Mouse (Mus musculus) right cerebral cortex, adult 2 months (tissue): ENCODE data around the gene Ssh1.
A peak's percentile ranks its signal among the peaks of the same experiment; 100 is the strongest.

Source experiments
- DNase-seq, 2 experiments: peaks; one replicate each; pipeline ENCODE4 v3.0.0; 2021 to 2022; ENCODE audit warnings: low spot score in 2 of 2

Ssh1 gene

GRCm38 (mm10) chr5:113993487-113994465, at the start of gene Ssh1:
TSS of gene Ssh1 (minus strand) at chr5:113993894.
- DNase-seq, result peak; percentile 79 to 83

GRCm38 (mm10) chr5:114041327-114041930, 47.7 kb upstream of the Ssh1 start:
- DNase-seq, result no peak

- no peak for DNase-seq
Observed at GRCm38 (mm10) chr5:114040911-114041310, 47.2 kb upstream of the Ssh1 start.

- DNase-seq, result no peak
Observed at GRCm38 (mm10) chr5:114040508-114040907, 46.8 kb upstream of the Ssh1 start.

GRCm38 (mm10) chr5:114035111-114035510, 41.4 kb upstream of the Ssh1 start:
- no peak for DNase-seq

- no peak for DNase-seq
Observed at GRCm38 (mm10) chr5:114034393-114034792, 40.7 kb upstream of the Ssh1 start.

GRCm38 (mm10) chr5:114032161-114032763, 38.6 kb upstream of the Ssh1 start:
- no peak for DNase-seq

DNA sequence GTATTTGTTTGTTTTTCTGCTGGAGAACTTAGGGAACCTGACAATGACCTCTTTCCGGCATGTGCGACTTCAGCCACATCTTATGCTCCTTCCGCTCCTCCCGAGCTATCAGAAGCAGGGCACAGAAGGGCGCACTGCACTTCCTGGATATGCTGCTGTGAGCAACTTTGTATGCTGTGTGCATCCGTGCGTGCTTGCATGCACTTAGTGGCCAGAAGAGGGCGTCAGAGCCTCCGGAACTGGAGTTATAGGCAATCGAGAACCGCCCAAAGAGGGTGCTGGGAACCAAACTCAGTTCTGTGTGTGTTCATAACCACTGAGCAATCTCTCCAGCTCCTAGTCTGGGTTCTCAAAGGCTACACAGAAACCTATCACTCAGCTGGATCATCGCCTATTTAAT, 37.0 kb upstream of the Ssh1 start:
- DNase-seq, result no peak

DNA sequence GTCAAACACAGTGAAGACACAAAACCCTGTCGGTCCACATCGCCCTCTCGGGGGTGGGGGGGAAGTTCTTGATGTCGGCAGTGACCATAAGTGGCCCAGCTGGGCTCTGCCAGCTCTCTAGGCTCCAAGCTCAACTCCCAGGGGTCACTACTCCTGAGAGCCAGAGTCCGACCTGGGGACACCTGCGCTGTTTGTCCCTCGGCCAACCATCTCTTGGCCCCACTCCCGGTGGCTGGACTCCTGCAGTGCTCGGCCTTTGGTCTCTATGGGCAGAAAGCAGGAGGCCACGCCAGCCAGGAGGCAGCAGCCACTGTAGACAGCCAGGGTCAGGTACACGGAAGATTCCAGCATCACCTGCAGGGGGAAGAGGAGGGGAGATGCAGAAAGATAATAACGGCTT, 34.4 kb upstream of the Ssh1 start:
- DNase-seq, result no peak

DNA sequence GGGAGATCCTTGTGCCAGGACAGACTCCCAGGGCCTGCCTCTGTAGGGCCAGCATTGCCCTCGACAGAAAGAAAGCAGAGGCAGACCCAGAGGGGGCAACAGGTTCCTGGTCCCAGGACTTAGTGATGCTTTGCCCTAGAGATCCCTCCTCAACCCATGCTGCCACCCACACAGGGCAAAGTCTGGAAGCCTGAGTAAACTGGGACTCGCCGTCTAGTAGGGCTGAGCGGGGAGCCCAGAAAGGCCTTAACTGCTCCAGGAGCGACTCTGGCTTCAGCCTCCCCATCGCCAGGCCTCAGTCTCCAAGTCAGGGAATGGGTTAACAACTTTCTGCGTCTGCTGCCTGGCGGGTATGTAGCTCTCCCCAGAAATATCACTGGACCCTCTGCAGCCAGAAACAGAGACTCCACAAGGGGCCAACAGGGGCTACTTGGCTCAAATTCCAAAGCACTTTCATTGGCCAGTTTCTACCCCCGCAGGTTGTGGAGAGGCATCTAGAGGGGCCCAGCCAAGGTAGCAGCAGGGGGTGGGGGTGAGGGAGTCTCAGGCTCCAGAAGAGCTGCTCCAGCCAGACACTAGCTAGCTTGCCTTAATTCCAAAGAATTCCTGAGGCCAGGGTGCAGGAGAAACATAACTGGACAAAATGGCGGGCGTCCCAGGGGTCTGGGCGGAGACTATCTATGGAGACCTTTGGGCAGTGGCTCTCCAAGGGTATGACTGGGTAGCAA, 33.7 kb upstream of the Ssh1 start:
- DNase-seq, result no peak

DNA sequence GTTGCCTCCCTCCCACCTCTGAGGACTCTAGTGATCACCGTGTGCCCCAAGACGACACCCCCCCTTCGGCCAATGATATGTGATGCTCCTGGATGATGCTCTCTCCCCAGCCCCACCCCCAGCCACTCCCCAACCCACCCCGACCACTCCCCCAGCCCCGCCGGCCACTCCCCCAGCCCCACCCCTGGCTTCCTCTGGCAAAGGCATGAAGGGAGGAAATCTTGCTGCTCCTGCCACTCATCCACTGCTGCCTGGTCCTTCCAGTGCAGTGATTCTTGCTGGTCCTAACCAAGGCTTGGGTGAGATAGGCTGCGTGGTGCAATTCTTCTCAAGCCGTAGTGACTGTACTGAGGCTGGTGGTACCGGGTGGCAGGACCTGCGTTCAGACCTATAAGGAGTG, 31.2 kb upstream of the Ssh1 start:
- no peak for DNase-seq

- DNase-seq, result no peak
Observed at GRCm38 (mm10) chr5:114024390-114024789, 30.7 kb upstream of the Ssh1 start.

- no peak for DNase-seq
Observed at GRCm38 (mm10) chr5:114015121-114015520, 21.4 kb upstream of the Ssh1 start.

DNA sequence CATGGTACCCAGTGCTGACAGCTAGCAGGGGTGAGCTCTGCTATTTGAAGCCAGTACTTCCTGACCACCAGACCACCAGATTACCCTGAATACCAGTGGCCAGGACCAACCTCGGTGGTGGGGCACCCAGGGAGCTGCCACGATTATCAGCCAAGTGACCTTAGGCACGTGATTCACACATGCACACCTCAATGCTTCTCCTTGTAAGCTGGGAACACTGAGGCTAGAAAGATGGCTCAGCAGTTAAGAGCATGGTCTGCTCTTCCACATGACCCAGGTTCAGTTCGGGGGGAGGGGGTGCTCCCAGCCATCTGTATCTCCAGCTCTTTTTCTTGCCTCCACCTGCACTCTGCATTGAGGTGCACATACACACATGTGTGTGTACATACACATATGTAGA, 15.4 kb upstream of the Ssh1 start:
- no peak for DNase-seq

DNA sequence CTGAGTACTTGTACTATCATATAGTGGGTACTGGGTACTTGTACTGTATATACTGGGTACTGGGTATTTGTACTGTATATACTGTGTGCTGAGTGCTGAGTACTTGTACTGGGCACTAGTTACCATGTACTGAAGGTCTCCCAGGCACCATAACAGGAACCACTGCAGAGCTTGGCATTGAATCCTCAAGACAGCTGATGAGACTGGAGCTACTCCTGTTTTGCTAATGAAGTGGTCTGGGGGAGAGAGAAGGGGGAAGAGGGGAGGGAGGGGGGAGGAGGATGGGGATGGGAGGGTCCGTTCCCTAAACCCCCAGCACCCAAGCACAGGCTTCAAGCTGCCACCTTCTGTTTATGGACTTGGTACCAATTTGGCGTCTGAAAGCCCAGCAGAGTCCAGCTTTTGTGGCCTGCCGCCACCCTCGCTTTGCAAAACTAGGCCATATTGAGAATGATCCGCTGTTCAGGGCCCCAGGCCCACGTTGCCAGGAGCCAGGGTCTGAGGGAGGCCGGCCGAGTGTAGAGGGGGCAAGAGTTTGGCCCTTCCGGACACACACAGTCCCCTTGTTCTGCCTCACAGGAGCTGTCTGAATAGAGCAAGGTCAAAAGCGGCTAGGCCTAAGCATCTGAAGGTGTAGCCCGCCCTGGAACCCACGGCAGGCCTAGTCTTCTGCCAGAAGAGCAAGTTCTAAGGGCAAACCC, 14.2 kb upstream of the Ssh1 start:
- DNase-seq, result no peak

DNA sequence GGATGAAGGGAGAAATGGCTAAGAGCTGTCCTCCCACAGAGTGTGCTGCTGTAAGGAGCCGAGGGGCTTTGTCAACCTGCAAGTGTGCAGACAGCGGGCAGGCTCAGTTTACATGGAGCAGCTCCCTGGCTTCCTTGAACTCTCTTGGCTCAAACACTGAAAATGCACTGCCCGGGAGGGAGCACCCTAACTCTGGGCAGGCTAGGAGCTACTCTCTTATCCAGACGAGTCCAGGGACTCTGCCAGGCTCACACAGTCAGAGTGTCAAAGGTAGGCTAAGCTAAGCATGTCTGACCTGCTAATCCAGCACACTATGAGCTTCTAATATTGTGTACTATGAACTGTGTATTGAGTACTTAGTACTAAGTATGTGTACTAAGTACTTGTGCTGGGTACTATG, 13.3 kb upstream of the Ssh1 start:
- no peak for DNase-seq

DNA sequence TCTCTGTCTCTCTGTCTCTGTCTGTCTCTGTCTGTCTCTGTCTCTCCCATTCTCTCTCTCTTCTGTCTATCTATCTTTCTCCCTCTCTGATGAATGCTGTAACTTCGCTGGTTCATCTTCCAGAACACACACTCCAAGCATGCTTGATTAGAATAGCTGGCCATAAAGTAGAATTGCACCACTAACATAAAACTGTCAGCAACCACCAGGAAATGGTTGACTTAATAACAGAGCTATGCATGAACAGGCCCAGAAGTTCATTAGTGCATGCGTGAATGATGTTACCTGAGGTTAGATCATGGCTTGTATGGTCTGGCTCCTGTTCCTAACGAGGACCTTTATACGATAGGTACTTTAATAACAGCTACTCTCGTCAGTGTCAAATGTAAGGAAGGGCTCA, 11.4 kb upstream of the Ssh1 start:
- no peak for DNase-seq

DNA sequence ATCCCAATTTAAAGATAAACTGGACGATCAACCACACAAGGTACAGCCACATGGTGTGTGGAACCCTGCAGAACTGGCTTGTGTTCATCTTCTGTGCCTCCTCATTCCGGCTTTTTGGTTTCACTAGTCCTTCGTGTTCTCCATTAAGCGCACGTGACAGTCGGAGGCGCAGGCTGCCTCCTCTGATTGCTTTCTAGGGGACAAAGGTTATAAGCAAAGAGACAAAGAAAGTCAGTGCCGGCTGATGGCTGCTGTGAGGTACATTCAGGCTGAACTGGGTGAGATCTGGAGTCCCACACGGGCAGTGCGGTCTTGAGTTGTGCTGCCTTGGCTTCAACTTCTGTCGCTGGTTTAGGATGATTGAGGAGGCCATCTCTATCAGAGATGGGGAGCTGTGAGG, 10.9 kb upstream of the Ssh1 start:
- no peak for DNase-seq

- no peak for DNase-seq
Observed at GRCm38 (mm10) chr5:114003542-114003941, 9.8 kb upstream of the Ssh1 start, which contains the start of gene Dao. TSS of gene Dao (plus strand) at chr5:114003703.

DNA sequence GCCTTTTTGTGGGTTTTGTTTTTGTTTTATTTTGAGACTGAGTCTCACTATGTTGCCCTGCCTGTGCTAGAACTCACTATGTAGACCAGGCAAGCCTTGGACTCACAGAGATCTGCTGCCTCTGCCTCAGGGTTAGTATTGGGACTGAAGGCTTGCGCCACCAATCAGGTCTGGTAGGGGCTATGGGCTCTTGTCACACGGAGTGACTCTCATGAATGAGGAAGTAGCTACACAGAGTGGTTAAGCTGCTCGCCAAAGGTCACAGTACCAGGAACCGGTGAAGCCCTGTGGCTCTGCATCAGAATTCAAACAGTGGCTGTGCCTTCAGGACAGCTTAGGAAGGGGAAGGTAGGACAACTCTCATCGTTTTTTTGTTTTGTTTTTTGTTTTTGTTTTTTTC, 5.7 kb upstream of the Ssh1 start:
- no peak for DNase-seq

- DNase-seq, result no peak
Observed at GRCm38 (mm10) chr5:113996458-113996857, 2.8 kb upstream of the Ssh1 start.
